Mouse (Mus musculus) bone marrow, adult 2 months (tissue): ENCODE measurements around the gene Acrbp.

ENCODE experiments used
- CTCF ChIP-seq: fragments of 200-500 bp; IDR thresholded peaks from 2 replicates; pipeline ENCODE4 v1.5.1; 2011; ENCODE audit warnings: low read length, control low read depth; ENCODE audit not compliant: control insufficient read depth, insufficient read depth
- POLR2A ChIP-seq: fragments of 200-500 bp; IDR thresholded peaks from 2 replicates; pipeline ENCODE4 v1.6.1; 2011; ENCODE audit warnings: low read depth, mild to moderate bottlenecking, control low read depth, low read length, borderline replicate concordance; ENCODE audit not compliant: control insufficient read depth

DNA sequence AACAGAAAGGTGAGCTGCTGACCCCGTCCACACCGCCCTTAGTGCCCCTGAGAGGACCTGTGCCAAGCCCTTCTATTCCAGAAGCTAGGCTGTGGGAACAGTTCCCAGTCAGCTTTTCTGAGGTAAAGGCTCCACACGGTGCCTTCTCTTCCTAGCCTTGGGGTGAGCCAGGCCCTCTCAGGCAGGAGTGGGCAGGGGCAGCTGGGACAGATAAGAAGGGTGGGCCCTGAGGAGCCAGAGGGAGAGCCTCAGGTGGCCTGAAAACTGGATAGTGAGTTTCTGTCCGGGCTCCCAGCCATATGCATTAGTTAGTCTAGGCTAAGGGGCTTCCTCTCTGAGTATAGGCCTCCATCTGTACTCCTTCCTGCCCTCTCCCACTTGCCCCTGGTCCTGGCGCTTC lies 13.0 kb downstream of the Acrbp start:
- TF ChIP-seq CTCF (no peak), POLR2A (no peak)
